Mouse (Mus musculus) gastrocnemius, postnatal 25 days (tissue): ENCODE results near the gene Cpb2. TPM values are rescaled to one million over a fixed set of nuclear protein-coding genes. Genes with fewer than 3 reads are reported as not detected.

Source experiments
- microRNA-seq, 2 experiments: library from miRNA; unstranded; fragments of <30 nt; microRNA quantifications; one replicate each; pipeline ENCODE4 v1.2.0; 2021; ENCODE audit warnings: borderline replicate concordance in 2 of 2
- total RNA-seq, 2 experiments: library from RNA; stranded (reverse); gene quantifications; 1 replicate in 1 of 2; 2 replicates in 1 of 2; pipeline ENCODE4 v1.2.3; 2021

Gene Cpb2
- total RNA-seq, 2 experiments from 2014 or later: not detected

Small RNA genes lying within 50 kb of the gene (microRNA-seq; reads per million reads assigned to microRNA genes)
- gene Gm44482: 0 reads per million in 2 experiments

Other genes starting within 250 kb of the Cpb2 start
- gene Rubcnl, start 226.3 kb upstream of the Cpb2 start, total RNA-seq: under 1 TPM in 1 of 2 experiments, not detected in 1; 0.10 TPM
- not detected for gene Lrrc63, start 111.4 kb upstream of the Cpb2 start, total RNA-seq
- 1 to 10 TPM; 3.1 to 3.3 TPM for gene Lcp1, start 111.2 kb upstream of the Cpb2 start, total RNA-seq
- 10 to 100 TPM; 15.1 to 19.2 TPM for gene Zc3h13, start 42.1 kb downstream of the Cpb2 start, total RNA-seq
- gene Siah3, start 213.7 kb downstream of the Cpb2 start, total RNA-seq: under 1 TPM; 0.05 to 0.16 TPM